Mouse (Mus musculus) sigmoid colon, adult 10 weeks (tissue): ENCODE results near the gene Fam24a. TPM values are rescaled to one million over a fixed set of nuclear protein-coding genes. Genes with fewer than 3 reads are reported as not detected.

Source experiments
- polyA plus RNA-seq: library from polyadenylated mRNA; stranded (reverse); fragments of 350-450 nt; fragmentation: Illumina TruSeq; extraction: RNeasy Lipid Tissue Mini Kit (QIAGEN cat#74804); gene quantifications from one replicate; pipeline ENCODE4 v1.2.3, GENCODE M21; 2014; ENCODE audit warnings: low read depth, low replicate concordance

Gene Fam24a
- polyA plus RNA-seq: not detected

DNA sequence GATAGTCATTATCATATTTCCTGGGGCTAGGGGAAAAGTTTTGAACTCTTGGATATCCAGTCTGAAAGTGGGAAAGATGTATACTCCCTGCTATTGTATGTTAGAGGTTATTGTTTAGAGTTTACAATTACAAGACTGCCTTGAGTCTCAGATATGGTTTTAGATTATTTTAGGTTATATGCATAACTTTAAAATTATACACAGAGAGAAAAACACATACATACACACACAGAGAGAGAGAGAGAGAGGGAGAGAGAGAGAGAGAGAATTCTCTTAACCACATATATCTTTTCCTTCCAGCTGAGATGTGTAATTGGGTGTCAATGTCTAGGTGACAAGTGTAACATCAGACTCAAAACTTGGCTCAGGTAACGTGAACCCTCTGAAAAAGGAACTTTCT is at the start of gene Fam24a:
TSS of gene Fam24a (plus strand) at position 301 of the 400 bp plus-strand sequence.

DNA sequence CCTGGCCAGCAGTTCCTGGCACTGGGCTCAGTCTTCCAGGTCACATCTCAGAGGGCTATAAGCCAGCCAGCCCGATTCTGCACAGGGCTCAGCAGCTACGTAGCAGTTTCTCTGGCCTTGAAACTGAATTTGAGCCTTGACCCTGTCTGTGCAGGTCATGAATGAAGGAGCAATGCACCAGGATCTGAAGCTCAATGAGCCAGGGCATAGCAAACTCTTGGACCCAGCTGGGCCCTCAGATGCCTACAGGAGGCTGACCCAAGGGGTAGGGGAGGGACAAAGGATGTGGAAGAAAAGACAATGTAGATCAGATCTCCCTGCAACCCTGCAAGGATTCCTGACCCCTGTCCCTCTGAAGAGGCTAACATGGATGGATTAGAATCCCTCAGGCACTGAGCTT is 11.5 kb upstream of the Fam24a start, which contains the start of gene Cuzd1:
TSS of gene Cuzd1 (minus strand) at position 101 of the 400 bp plus-strand sequence.

DNA sequence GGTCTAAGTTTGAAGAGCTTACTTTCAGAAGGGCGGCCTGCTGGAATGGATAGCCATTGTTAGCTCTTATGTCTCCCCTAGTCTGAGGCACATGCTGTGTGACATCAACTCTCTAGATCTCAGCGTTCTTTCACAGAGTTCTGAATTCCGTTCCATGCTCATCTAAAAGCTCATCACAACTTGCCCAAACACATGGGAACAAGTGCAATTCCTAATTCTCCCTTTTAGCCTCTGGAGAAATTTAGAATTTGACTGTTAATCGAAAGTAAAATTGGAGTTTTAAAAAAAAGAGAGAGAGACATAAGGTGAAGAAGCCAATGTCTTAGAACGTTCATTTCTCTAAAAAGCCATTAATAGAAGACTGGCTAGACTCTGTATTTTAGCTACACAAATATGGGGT is 4.2 kb upstream of the Fam24a start, which contains the start of gene Fam24b:
TSS of gene Fam24b (minus strand) at position 101 of the 400 bp plus-strand sequence.

DNA sequence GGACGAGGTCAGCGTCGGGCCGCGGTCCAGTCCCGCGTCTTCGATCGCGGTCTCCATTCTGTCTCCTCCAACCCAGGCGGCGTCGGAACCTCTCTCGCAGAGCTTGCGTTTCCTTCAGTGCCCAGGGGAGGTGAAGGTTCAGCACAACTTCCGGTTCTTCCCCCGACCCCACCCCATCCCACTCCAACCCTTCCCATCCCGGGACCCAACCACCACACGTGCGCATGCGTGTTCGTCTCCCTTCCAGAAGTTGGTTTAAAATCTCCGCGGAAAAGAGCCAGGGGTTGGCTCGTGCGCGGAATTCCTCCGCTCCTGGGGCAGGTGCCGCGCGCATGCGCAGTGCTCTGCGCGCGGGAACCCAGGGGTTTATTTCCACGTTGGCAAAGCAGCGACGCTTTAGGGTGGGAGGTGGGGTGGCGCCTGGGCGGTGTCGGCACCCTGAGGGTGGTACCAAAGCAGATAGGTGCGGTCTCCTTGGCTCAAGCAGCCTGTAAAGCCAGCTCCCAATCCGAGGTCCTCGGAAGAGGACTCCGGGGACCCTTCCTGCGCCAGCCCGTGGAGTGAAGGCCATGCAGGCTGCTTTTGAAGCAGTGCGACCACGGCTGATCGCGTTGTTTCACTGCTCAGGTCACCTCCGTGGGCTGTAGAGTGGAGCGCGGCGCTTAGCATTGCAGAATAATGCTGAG is 29.1 kb downstream of the Fam24a start, which contains the start of gene 2310057M21Rik:
TSS of gene 2310057M21Rik (minus strand) at position 145 of the 686 bp plus-strand sequence.

DNA sequence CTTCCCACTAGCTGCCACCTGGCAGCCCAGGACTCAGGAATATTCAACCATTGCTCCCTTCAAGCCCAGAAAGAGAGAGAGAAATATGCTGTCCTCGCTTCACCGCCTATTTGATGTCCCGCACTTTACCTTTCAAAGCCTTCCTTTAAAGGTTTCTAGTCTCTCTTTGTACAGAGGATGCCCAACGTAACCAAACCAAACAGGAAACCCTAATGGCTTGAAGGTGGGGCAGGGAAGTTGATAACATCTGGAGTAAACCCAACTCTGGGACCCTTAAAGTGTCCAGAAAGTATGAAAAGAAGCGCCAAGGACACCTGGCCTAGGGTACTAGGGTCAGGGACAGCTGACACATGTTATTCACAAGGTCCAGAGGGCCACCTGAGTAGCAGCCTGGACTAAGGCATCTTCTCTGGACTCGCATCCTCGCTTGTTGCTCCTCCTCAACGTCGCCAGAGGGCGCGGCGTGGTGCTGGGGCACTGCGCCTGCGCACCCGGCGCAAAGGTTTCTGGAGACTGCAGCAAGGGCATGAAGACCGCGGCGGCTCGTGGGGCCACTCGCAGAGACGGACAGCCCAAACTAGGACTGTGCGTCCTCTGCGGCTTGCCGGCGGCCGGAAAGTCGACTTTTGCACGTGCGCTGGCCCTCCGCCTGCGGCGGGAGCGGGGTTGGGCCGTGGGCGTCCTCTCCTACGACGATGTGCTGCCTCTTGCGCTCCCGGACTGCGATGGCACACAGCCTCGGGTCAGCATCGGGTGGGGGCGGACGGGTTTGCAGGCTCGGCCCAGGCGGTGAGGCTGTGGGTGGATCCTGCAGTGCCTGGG is 37.2 kb downstream of the Fam24a start, which contains the start of gene Pstk:
TSS of gene Pstk (plus strand) at position 494 of the 822 bp plus-strand sequence.

Other genes with a start within 250 kb of the Fam24a start
- gene 4933402N03Rik, start 187.6 kb upstream of the Fam24a start, polyA plus RNA-seq: not detected
- not detected for gene 5430419D17Rik, start 159.5 kb upstream of the Fam24a start, polyA plus RNA-seq
- gene Cuzd1, start 11.6 kb upstream of the Fam24a start, polyA plus RNA-seq: 0.50 TPM
- not detected for gene Fam24b, start 4.3 kb upstream of the Fam24a start, polyA plus RNA-seq
- gene 2310057M21Rik, start 28.9 kb downstream of the Fam24a start, polyA plus RNA-seq: 4.5 TPM
- gene Pstk, start 37.3 kb downstream of the Fam24a start, polyA plus RNA-seq: 51.4 TPM
- 37.5 TPM for gene Ikzf5, start 76.7 kb downstream of the Fam24a start, polyA plus RNA-seq
- 125 TPM for gene Acadsb, start 76.7 kb downstream of the Fam24a start, polyA plus RNA-seq
- gene Hmx3, start 209.0 kb downstream of the Fam24a start, polyA plus RNA-seq: 0.32 TPM
- 0.38 TPM for gene Hmx2, start 214.9 kb downstream of the Fam24a start, polyA plus RNA-seq
- gene Bub3, start 226.4 kb downstream of the Fam24a start, polyA plus RNA-seq: 20.8 TPM